Mouse (Mus musculus): ENCODE measurements around the gene Stt3a. TPM values are rescaled to one million over a fixed set of nuclear protein-coding genes. Genes with fewer than 3 reads are reported as not detected.
A peak's percentile ranks its signal among the peaks of the same experiment; 100 is the strongest.

The Stt3a gene
- polyA plus RNA-seq (2012; rRNA removed) = 224 and 327 TPM in 2 replicates

GRCm38 (mm10) chr9:36767203-36768143 is at the start of gene Stt3a:
Gene Stt3a, minus strand, starts transcription at chr9:36767679.
- DNase-seq (ENCODE audit: low read depth, low spot score) = peak; percentile 97
- under 1% methylated on average over 60 of the region's 60 CpGs for WGBS

- WGBS = 68% methylated on average over 3 of the region's 3 CpGs
- no peak for DNase-seq (ENCODE audit: low read depth, low spot score)
Observed at GRCm38 (mm10) chr9:36814486-36814885, 47.0 kb upstream of the Stt3a start.

DNA sequence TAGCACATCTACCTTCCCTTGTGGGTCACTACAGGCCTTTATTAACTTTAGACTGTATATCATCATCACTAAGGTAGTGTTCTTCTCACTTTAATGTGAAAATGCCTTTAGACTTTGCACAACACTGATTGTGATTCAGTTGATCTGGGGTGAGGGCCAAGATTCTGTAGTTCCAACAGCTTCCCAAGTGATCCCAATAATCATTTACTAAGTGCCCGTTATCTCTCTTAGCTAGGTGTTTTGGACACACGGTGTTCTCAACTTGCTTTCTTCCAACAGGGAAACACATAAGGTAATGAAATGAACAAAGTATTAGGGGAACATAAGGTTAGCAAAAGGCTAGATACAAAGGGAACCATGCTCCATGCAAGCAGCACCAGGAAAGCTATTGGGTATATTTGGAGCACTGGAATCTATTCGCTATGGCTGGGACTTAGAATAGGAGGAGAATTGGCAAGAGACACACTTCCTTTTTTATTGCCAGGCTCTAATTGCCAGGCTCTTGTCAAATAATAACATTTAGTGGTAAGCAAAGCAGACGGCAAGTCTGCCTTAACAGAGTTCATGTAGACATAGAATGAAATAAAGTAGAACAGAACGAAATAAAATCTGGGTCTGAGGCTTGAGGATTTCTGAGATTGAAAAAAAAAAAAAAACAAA is 40.8 kb upstream of the Stt3a start:
- no peak for DNase-seq (ENCODE audit: low read depth, low spot score)
- 22% methylated on average over 5 of the region's 5 CpGs for WGBS

DNA sequence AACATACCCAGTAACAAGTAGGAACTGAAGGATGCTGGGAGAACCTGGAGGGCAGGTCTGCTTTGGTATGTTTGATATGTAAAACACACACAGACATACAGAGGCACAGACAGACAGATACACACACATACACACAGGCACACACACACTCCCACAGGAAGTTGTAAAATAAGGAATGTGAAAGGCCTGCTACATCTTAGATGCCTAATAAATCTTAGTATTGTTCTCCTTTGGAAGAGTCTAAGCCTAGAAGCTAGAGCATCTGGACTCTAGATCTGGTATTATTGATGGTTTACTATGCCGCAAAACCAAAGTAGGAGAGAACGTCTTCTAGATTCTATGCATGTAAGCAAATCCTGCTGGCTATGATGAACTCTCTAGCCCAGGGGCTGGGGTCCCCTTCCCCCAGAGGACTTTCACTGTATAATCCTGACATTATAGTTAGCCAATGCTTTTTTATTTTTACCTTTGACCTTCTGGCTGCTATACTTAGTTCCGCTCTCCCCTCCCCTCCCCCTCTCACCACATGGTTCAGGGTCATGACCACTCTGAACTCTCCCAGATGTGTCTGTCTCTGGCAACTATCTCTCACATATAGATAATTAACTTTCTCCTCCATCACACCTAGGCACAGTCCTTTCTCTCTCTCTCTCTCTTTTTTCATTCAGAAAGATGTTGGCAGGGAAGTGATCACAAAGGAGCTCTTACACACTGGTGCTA is 37.9 kb upstream of the Stt3a start:
- DNase-seq (ENCODE audit: low read depth, low spot score) = no peak
- 75% methylated on average over 3 of the region's 3 CpGs for WGBS

GRCm38 (mm10) chr9:36803926-36804325 is 36.4 kb upstream of the Stt3a start:
- 75% methylated on average over 3 of the region's 3 CpGs for WGBS
- DNase-seq (ENCODE audit: low read depth, low spot score) = no peak

DNA sequence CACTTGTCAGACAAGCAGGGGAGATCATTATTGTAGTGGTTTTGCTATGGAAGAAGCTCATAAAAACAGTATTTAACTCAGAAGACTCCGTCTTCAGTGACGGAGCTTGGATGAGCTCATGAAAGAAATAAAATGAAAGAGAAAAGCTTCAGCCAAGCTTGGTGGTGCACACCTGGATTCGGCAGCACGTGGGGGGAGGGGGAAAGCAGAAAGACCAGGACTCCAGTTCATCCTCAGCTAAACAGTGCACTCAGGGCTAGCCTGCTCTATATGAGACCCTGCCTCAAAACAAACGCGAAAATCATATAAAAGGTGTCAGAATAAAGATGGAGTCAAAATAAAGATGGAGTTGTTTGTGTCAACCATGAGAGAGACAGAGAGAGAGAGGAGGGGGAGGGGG is 35.9 kb upstream of the Stt3a start:
- 64% methylated on average over 6 of the region's 6 CpGs for WGBS
- DNase-seq (ENCODE audit: low read depth, low spot score) = no peak

- WGBS = 80% methylated on average over 3 of the region's 3 CpGs
- no peak for DNase-seq (ENCODE audit: low read depth, low spot score)
Observed at GRCm38 (mm10) chr9:36802951-36803350, 35.5 kb upstream of the Stt3a start.

DNA sequence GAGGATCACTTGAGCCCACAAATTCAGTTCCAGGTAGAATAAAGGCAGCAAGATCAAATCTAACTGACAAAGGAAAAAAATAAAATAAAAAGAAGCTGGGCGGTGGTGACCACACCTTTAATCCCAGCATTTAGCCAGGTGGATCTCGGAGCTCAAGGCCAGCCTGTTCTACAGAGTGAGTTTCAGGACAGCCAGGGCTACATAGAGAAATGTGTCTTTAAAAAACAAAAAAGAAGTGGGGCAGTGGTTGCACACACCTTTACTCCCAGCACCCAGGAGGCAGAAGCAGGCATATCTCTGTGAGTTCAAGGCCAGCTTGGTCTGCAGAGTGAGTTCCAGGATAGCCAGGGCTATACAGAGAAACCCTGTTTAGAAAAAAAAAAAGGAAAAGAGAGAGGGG is 34.5 kb upstream of the Stt3a start:
- no peak for DNase-seq (ENCODE audit: low read depth, low spot score)
- 49% methylated on average over 2 of the region's 2 CpGs for WGBS

- DNase-seq (ENCODE audit: low read depth, low spot score) = peak; percentile 57
- under 1% methylated on average over 63 of the region's 66 CpGs for WGBS
Observed at GRCm38 (mm10) chr9:36796781-36797555, 29.5 kb upstream of the Stt3a start, which contains the start of gene Ei24. Gene Ei24, minus strand, starts transcription at chr9:36797393.

DNA sequence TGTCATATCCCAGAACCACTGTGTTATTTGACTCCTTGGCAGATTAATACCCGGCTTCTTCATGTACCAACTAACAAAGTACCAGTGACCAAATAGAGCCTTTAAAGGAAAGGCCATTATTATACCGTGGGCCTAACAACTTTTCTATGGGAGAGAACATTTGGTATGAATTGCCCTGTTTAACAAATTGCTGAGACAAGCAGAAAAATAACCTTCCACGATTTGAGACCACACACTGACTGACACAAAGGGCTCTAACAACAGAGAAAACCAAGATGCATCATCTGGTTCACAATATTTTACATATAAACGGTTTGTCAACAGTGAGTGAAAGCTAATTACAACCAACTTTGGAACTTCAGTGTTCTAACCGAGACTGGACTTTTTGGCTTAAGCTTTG is 28.7 kb upstream of the Stt3a start:
- 10% methylated on average over 5 of the region's 5 CpGs for WGBS
- no peak for DNase-seq (ENCODE audit: low read depth, low spot score)

- 57% methylated on average over 1 of the region's 1 CpGs for WGBS
- no peak for DNase-seq (ENCODE audit: low read depth, low spot score)
Observed at GRCm38 (mm10) chr9:36795556-36795955, 28.1 kb upstream of the Stt3a start.

DNA sequence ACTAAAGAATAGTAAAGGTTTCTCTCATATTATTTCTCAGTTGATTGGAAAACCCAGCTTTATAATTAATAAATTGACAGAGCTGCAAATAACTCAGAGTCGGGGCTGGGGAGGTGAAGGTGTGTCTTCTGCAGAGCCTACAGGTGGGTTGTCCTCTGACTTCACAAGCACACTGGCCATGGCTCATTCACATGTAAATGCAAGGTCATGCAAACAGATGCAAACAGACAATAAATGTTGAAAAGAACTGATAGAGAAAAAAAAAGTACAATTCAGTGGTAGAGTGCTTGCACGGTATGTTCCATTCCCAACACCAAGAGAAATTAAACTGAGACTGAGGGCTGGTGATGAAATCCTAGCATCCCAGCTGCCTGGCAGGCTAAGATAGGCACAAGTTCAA is 27.0 kb upstream of the Stt3a start:
- WGBS = 63% methylated on average over 2 of the region's 2 CpGs
- no peak for DNase-seq (ENCODE audit: low read depth, low spot score)

- WGBS = 71% methylated on average over 3 of the region's 3 CpGs
- DNase-seq (ENCODE audit: low read depth, low spot score) = no peak
Observed at GRCm38 (mm10) chr9:36792191-36792590, 24.7 kb upstream of the Stt3a start.

- no peak for DNase-seq (ENCODE audit: low read depth, low spot score)
- 44% methylated on average over 2 of the region's 2 CpGs for WGBS
Observed at GRCm38 (mm10) chr9:36783921-36784320, 16.4 kb upstream of the Stt3a start.

DNA sequence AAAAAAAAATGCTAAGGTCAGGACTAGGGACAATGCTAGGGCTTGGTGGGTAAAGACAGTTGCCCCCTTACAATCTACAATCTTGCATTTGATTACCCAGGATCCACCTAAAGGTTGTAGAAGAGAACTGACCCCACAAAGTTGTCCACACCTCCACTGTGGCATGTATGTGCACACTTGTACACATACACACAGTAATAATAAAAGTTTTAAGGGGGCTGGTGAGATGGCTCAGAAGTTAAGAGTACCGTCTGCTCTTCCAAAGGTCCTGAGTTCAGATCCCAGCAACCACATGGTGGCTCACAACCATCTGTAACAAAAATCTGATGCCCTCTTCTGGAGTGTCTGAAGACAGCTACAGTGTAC is 1.6 kb upstream of the Stt3a start:
- no peak for DNase-seq (ENCODE audit: low read depth, low spot score)
- 91% methylated on average over 1 of the region's 1 CpGs for WGBS

- no peak for DNase-seq (ENCODE audit: low read depth, low spot score)
- 7% methylated on average over 25 of the region's 25 CpGs for WGBS
Observed at GRCm38 (mm10) chr9:36768156-36769047, 923 bp upstream of the Stt3a start.

DNA sequence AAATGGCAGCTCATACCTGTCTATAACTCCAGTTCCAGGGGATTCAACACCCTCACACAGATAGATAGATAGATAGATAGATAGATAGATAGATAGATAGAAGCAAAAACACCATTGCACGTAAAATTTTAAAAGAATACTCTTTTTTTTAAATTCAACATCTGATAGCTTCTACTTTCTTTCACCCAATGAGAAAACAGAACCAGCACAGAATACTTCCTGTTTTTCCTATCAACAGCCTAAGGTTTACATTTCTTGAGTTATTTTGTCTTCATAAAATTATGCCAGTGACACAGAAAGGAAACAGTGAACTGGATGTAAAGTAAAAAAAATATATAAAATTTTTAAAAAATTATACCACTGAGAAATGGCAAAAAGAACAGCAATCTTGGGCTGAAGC is 3.1 kb downstream of the Stt3a start:
- 91% methylated on average over 1 of the region's 1 CpGs for WGBS
- no peak for DNase-seq (ENCODE audit: low read depth, low spot score)

- WGBS = 1% methylated on average over 12 of the region's 12 CpGs
- no peak for DNase-seq (ENCODE audit: low read depth, low spot score)
Observed at GRCm38 (mm10) chr9:36727034-36727755, 40.3 kb downstream of the Stt3a start, which contains the start of gene Chek1. Gene Chek1, minus strand, starts transcription at chr9:36727065.
